Mouse (Mus musculus): Measurements from ENCODE around the gene Scel. TPM values are rescaled to one million over a fixed set of nuclear protein-coding genes. Genes with fewer than 3 reads are reported as not detected.
"Not testable (repeated sequence)": the region's sequence is repeated elsewhere in the genome, so short reads cannot be mapped to it uniquely, and the experiment has no call there.

Gene Scel
- polyA plus RNA-seq, 1 experiment: not detected

GRCm38 (mm10) chr14:103475312-103475711 lies 37.8 kb upstream of the Scel start:
- Histone ChIP-seq H3K27me3 (ENCODE audit: control insufficient read depth, insufficient read depth, low read length) (no peaks in the 10 kb centered on the region), H3K36me3 (ENCODE audit: control insufficient read depth, insufficient read depth, low read length) (no peaks in the 10 kb centered on the region), H3K27ac (ENCODE audit: insufficient read depth, low read depth, low read length) (no peak overlapping the region), H3K4me3 (ENCODE audit: low read depth, low read length) (no peak overlapping the region), H3K4me1 (ENCODE audit: control insufficient read depth, insufficient read depth, insufficient read length, low read length) (no peaks in the 10 kb centered on the region; the same call in 1 of the 2 replicates)
- no peak for TF ChIP-seq CTCF (IDR thresholded peaks at IDR 0.05; ENCODE audit: extremely low read depth, insufficient read length, insufficient replicate concordance, low read depth, low read length)
- no peak for TF ChIP-seq POLR2A (IDR thresholded peaks at IDR 0.05; ENCODE audit: low read depth, low read length)
- 73% methylated on average over 7 of the region's 7 CpGs for WGBS

GRCm38 (mm10) chr14:103476232-103476631 lies 36.9 kb upstream of the Scel start:
- 73% methylated on average over 3 of the region's 3 CpGs for WGBS
- H3K4me3 ChIP-seq (ENCODE audit: low read depth, low read length); H3K27me3 ChIP-seq (ENCODE audit: control insufficient read depth, insufficient read depth, low read length); H3K4me1 ChIP-seq (ENCODE audit: control insufficient read depth, insufficient read depth, insufficient read length, low read length); H3K27ac ChIP-seq (ENCODE audit: insufficient read depth, low read depth, low read length); H3K36me3 ChIP-seq (ENCODE audit: control insufficient read depth, insufficient read depth, low read length): not testable (repeated sequence)

GRCm38 (mm10) chr14:103477281-103477680 lies 35.9 kb upstream of the Scel start:
- H3K36me3 ChIP-seq (ENCODE audit: control insufficient read depth, insufficient read depth, low read length): no peaks in the 10 kb centered on the region
- TF ChIP-seq CTCF (IDR thresholded peaks at IDR 0.05; ENCODE audit: extremely low read depth, insufficient read length, insufficient replicate concordance, low read depth, low read length) (no peak), POLR2A (IDR thresholded peaks at IDR 0.05; ENCODE audit: low read depth, low read length) (no peak)
- no peaks in the 10 kb centered on the region; the same call in 1 of the 2 replicates for H3K4me1 ChIP-seq (ENCODE audit: control insufficient read depth, insufficient read depth, insufficient read length, low read length)
- no peaks in the 10 kb centered on the region for H3K27me3 ChIP-seq (ENCODE audit: control insufficient read depth, insufficient read depth, low read length)
- H3K4me3 ChIP-seq (ENCODE audit: low read depth, low read length): no peak overlapping the region
- H3K27ac ChIP-seq (ENCODE audit: insufficient read depth, low read depth, low read length): peak overlapping the region; percentile 11
- 42% methylated on average over 3 of the region's 3 CpGs for WGBS

- 69% methylated on average over 2 of the region's 2 CpGs for WGBS
- H3K27me3 ChIP-seq (ENCODE audit: control insufficient read depth, insufficient read depth, low read length): no peaks in the 10 kb centered on the region
- TF ChIP-seq POLR2A (IDR thresholded peaks at IDR 0.05; ENCODE audit: low read depth, low read length) (no peak), CTCF (IDR thresholded peaks at IDR 0.05; ENCODE audit: extremely low read depth, insufficient read length, insufficient replicate concordance, low read depth, low read length) (no peak)
Observed at GRCm38 (mm10) chr14:103477959-103478358, 35.2 kb upstream of the Scel start.

GRCm38 (mm10) chr14:103479446-103479845 lies 33.7 kb upstream of the Scel start:
- no peak overlapping the region for H3K27ac ChIP-seq (ENCODE audit: insufficient read depth, low read depth, low read length)
- H3K4me1 ChIP-seq (ENCODE audit: control insufficient read depth, insufficient read depth, insufficient read length, low read length): no peaks in the 10 kb centered on the region; the same call in 1 of the 2 replicates
- H3K4me3 ChIP-seq (ENCODE audit: low read depth, low read length): no peak overlapping the region
- TF ChIP-seq POLR2A (IDR thresholded peaks at IDR 0.05; ENCODE audit: low read depth, low read length): no peak
- no peak for TF ChIP-seq CTCF (IDR thresholded peaks at IDR 0.05; ENCODE audit: extremely low read depth, insufficient read length, insufficient replicate concordance, low read depth, low read length)
- H3K36me3 ChIP-seq (ENCODE audit: control insufficient read depth, insufficient read depth, low read length): no peaks in the 10 kb centered on the region
- H3K27me3 ChIP-seq (ENCODE audit: control insufficient read depth, insufficient read depth, low read length): no peaks in the 10 kb centered on the region
- WGBS: 54% methylated on average over 7 of the region's 7 CpGs

More at GRCm38 (mm10) chr14:103477959-103478358, 35.2 kb upstream of the Scel start:
- Histone ChIP-seq H3K4me3 (ENCODE audit: low read depth, low read length) (no peak overlapping the region), H3K36me3 (ENCODE audit: control insufficient read depth, insufficient read depth, low read length) (no peaks in the 10 kb centered on the region), H3K27ac (ENCODE audit: insufficient read depth, low read depth, low read length) (no peak overlapping the region), H3K4me1 (ENCODE audit: control insufficient read depth, insufficient read depth, insufficient read length, low read length) (no peaks in the 10 kb centered on the region; the same call in 1 of the 2 replicates)

GRCm38 (mm10) chr14:103481514-103481913 lies 31.6 kb upstream of the Scel start:
- peaks cover 2% of the 10 kb centered on the region for H3K4me1 ChIP-seq (ENCODE audit: control insufficient read depth, insufficient read depth, insufficient read length, low read length)
- no peak overlapping the region for H3K27ac ChIP-seq (ENCODE audit: insufficient read depth, low read depth, low read length)
- 60% methylated on average over 7 of the region's 7 CpGs for WGBS
- no peaks in the 10 kb centered on the region for H3K27me3 ChIP-seq (ENCODE audit: control insufficient read depth, insufficient read depth, low read length)
- no peak overlapping the region for H3K4me3 ChIP-seq (ENCODE audit: low read depth, low read length)
- no peaks in the 10 kb centered on the region for H3K36me3 ChIP-seq (ENCODE audit: control insufficient read depth, insufficient read depth, low read length)
- TF ChIP-seq CTCF (IDR thresholded peaks at IDR 0.05; ENCODE audit: extremely low read depth, insufficient read length, insufficient replicate concordance, low read depth, low read length): no peak
- TF ChIP-seq POLR2A (IDR thresholded peaks at IDR 0.05; ENCODE audit: low read depth, low read length): no peak

GRCm38 (mm10) chr14:103485671-103486070 lies 27.5 kb upstream of the Scel start:
- Histone ChIP-seq H3K27me3 (ENCODE audit: control insufficient read depth, insufficient read depth, low read length) (no peaks in the 10 kb centered on the region), H3K27ac (ENCODE audit: insufficient read depth, low read depth, low read length) (no peak overlapping the region), H3K36me3 (ENCODE audit: control insufficient read depth, insufficient read depth, low read length) (no peaks in the 10 kb centered on the region), H3K4me3 (ENCODE audit: low read depth, low read length) (no peak overlapping the region), H3K4me1 (ENCODE audit: control insufficient read depth, insufficient read depth, insufficient read length, low read length) (peaks cover 3% of the 10 kb centered on the region; the same call in 1 of the 2 replicates)
- WGBS: 88% methylated on average over 8 of the region's 8 CpGs
- TF ChIP-seq CTCF (IDR thresholded peaks at IDR 0.05; ENCODE audit: extremely low read depth, insufficient read length, insufficient replicate concordance, low read depth, low read length) (no peak), POLR2A (IDR thresholded peaks at IDR 0.05; ENCODE audit: low read depth, low read length) (no peak)

- WGBS: 78% methylated on average over 5 of the region's 5 CpGs
- Histone ChIP-seq H3K4me1 (ENCODE audit: control insufficient read depth, insufficient read depth, insufficient read length, low read length) (peaks cover 3% of the 10 kb centered on the region; the same call in 1 of the 2 replicates), H3K27ac (ENCODE audit: insufficient read depth, low read depth, low read length) (no peak overlapping the region), H3K36me3 (ENCODE audit: control insufficient read depth, insufficient read depth, low read length) (no peaks in the 10 kb centered on the region), H3K27me3 (ENCODE audit: control insufficient read depth, insufficient read depth, low read length) (no peaks in the 10 kb centered on the region), H3K4me3 (ENCODE audit: low read depth, low read length) (no peak overlapping the region)
- no peak for TF ChIP-seq POLR2A (IDR thresholded peaks at IDR 0.05; ENCODE audit: low read depth, low read length)
- TF ChIP-seq CTCF (IDR thresholded peaks at IDR 0.05; ENCODE audit: extremely low read depth, insufficient read length, insufficient replicate concordance, low read depth, low read length): no peak
Observed at GRCm38 (mm10) chr14:103486974-103487373, 26.2 kb upstream of the Scel start.
